Mouse (Mus musculus): ENCODE results near the gene Tcf7l1. TPM values are rescaled to one million over a fixed set of nuclear protein-coding genes. Genes with fewer than 3 reads are reported as not detected.
A peak's percentile ranks its signal among the peaks of the same experiment; 100 is the strongest.

The Tcf7l1 gene
- total RNA-seq, 1 experiment, result 14.5 TPM

DNA sequence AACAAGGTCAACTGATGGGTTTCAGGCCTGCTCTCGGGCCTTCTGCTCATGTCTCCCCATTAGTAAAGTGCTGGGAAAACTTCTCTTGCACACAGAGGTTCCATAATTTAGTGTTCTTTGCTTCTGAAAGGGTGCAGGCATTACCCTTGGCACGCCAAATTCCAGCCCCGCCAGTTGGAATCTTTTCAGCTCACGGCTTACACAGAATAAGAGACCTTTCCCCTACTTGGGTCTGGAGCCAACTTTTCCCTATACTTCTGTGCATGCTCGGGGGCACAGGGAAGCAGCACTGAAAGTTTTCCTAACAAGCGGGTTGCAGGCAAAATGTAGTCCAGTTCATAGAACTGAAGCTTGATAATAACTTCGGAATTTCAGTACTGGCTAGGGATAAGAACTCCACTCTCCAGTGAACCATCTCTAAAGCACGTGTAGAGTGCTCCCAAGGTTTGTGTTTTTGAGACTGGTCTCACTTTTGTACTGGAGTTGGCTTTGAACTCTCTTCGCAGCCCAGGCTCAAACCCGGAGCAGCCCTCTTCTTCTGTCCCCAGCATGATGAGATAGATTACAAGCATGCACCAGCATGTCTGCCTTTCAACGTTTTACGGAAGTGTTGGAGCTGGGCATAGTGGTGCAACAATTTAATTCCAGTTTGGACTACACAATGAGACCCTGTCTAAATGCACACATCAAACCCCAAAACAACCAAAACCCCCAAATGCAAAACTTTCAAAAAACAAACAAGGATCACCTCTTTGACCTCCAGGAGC, 190.1 kb downstream of the Tcf7l1 start:
- no peak for DNase-seq (ENCODE audit: low read depth, low spot score)
- Histone ChIP-seq H3K4me3 (ENCODE audit: insufficient read depth in 1 of 2, low read depth in 1 of 2, low read length in 2 of 2, poor library complexity in 1 of 2, severe bottlenecking in 1 of 2) (peak overlapping the region; percentile 64 to 89), H3K27ac (ENCODE audit: insufficient read depth, low read depth, low read length, poor library complexity, severe bottlenecking) (no peak overlapping the region), H3K9me3 (ENCODE audit: control insufficient read depth, insufficient read depth, low read depth, low read length) (no peaks in the 10 kb centered on the region), H3K36me3 (ENCODE audit: control insufficient read depth, insufficient read depth, low read length, poor library complexity, severe bottlenecking) (no peaks in the 10 kb centered on the region), H3K9ac (ENCODE audit: insufficient read depth, low read depth, low read length, poor library complexity, severe bottlenecking) (peak overlapping the region; percentile 81), H3K4me1 (ENCODE audit: control insufficient read depth in 2 of 2, insufficient read depth in 2 of 2, low read length in 2 of 2, poor library complexity in 1 of 2) (peaks cover 0 to 2% of the 10 kb centered on the region in 2 experiments; a peak in 1 of 4 replicates)
- TF ChIP-seq ZNF384 (IDR thresholded peaks at IDR 0.05; ENCODE audit: low read depth, low read length) (no peak), ZC3H11A (IDR thresholded peaks at IDR 0.05; ENCODE audit: borderline replicate concordance, low read depth, low read length) (no peak), MAFK (IDR thresholded peaks at IDR 0.05; ENCODE audit: insufficient read depth, low read depth, low read length) (no peak), HCFC1 (IDR thresholded peaks at IDR 0.05; ENCODE audit: borderline replicate concordance, insufficient read depth, low read length) (no peak), CHD2 (IDR thresholded peaks at IDR 0.05; ENCODE audit: low read depth, low read length) (no peak)
- in situ Hi-C loops (cut with MboI; ENCODE audit: low sequenced_read_pairs in 2 of 2, unreplicated experiment in 2 of 2), result no loop called here

DNA sequence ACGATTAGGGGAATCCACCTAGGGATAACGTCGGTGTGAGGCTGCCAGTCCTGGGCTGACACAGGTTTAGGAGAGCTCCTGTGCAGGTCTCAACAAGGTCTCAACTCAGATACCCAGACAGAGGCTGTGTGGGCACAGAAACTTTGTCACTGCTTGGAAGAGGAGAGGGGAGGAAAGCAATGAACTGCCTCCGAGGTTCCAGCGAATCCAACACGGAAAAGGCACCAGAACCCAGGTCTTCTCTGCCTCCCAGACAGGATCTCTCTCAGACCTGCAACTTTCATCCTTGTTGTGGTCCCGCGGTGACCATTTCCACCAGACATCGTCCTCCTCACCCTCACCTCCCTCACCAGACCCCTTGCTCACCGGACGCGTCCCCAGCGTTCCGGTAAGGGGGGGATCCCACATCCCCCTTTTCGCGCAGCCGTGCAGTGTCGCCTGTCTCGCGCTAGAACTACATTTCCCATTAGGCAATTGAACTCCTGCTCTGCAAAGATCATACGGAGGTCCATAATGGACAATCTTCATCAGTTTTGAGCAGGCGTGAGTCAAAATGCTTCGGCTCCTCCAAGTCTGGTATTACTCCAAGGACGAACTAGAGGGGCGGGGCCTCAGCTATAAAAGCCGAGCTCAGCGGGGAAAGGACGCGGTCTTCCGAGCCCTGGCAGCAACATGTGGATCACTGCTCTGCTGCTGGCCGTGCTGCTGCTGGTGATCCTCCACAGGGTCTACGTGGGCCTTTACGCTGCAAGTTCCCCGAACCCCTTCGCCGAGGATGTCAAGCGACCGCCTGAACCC, 190.9 kb downstream of the Tcf7l1 start, which contains the start of the genes Elmod3 and Retsat:
Gene Elmod3, minus strand, starts transcription at position 458 of the 798 bp plus-strand sequence.
Gene Retsat, plus strand, starts transcription at position 520 of the 798 bp plus-strand sequence.
- Histone ChIP-seq H3K9ac (ENCODE audit: insufficient read depth, low read depth, low read length, poor library complexity, severe bottlenecking) (peak within 1 kb of the TSS; percentile 81), H3K36me3 (ENCODE audit: control insufficient read depth, insufficient read depth, low read length, poor library complexity, severe bottlenecking) (no peaks in the 10 kb centered on the region), H3K27ac (ENCODE audit: insufficient read depth, low read depth, low read length, poor library complexity, severe bottlenecking) (no peak within 1 kb of the TSS), H3K4me3 (ENCODE audit: insufficient read depth in 1 of 2, low read depth in 1 of 2, low read length in 2 of 2, poor library complexity in 1 of 2, severe bottlenecking in 1 of 2) (peak within 1 kb of the TSS; percentile 64 to 89), H3K9me3 (ENCODE audit: control insufficient read depth, insufficient read depth, low read depth, low read length) (no peaks in the 10 kb centered on the region), H3K4me1 (ENCODE audit: control insufficient read depth in 2 of 2, insufficient read depth in 2 of 2, low read length in 2 of 2, poor library complexity in 1 of 2) (peaks cover 0 to 2% of the 10 kb centered on the region in 2 experiments; a peak in 1 of 4 replicates)
- DNase-seq (ENCODE audit: low read depth, low spot score), result peak; percentile 95
- in situ Hi-C loops (cut with MboI; ENCODE audit: low sequenced_read_pairs in 2 of 2, unreplicated experiment in 2 of 2), result no loop called here
- no peak for TF ChIP-seq ZNF384 (IDR thresholded peaks at IDR 0.05; ENCODE audit: low read depth, low read length)
- TF ChIP-seq MAFK (IDR thresholded peaks at IDR 0.05; ENCODE audit: insufficient read depth, low read depth, low read length), result no peak
- TF ChIP-seq HCFC1 (IDR thresholded peaks at IDR 0.05; ENCODE audit: borderline replicate concordance, insufficient read depth, low read length), result peak; percentile 99
- TF ChIP-seq CHD2 (IDR thresholded peaks at IDR 0.05; ENCODE audit: low read depth, low read length), result no peak
- no peak for TF ChIP-seq ZC3H11A (IDR thresholded peaks at IDR 0.05; ENCODE audit: borderline replicate concordance, low read depth, low read length)

DNA sequence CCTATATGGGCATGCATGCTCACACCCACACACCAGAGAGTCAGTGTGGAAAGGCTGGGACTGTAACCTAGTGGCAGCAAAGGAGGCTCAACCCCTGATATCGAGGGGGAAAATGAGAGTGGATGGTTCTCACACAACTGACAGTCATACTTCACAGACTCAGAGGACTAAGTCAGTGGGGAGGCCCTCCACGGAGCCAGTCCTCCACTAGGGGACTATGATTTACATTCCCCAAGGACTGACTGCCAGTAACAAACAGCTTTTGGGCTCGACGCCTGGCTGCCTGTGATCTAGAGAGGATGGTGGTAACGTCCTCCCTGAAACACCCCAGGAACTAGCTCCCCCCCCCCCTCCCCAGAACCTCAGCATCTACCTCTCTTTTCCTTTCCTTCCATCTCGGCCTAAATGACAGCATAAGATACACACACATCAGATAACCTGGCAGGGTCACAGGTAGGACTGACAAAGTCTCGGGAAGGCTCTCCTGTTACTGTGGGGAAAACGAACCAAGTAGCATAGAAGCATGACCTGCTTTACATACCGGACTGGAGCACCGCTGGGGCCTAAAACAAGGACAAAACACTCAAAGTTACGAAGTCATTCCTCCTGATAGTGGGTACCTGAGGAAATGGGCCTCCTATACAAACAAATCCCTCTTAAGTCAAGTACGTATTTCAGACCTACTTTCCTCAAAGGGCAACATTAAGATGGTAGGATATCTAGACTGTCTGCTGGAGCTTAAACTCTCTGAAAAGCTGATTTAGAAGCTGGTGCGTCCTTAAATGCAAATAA, 191.8 kb downstream of the Tcf7l1 start:
- no peak overlapping the region for H3K27ac ChIP-seq (ENCODE audit: insufficient read depth, low read depth, low read length, poor library complexity, severe bottlenecking)
- no peaks in the 10 kb centered on the region for H3K36me3 ChIP-seq (ENCODE audit: control insufficient read depth, insufficient read depth, low read length, poor library complexity, severe bottlenecking)
- in situ Hi-C loops (cut with MboI; ENCODE audit: low sequenced_read_pairs in 2 of 2, unreplicated experiment in 2 of 2), result no loop called here
- peak overlapping the region; percentile 64 to 89; a peak in 3 of 4 replicates for H3K4me3 ChIP-seq (ENCODE audit: insufficient read depth in 1 of 2, low read depth in 1 of 2, low read length in 2 of 2, poor library complexity in 1 of 2, severe bottlenecking in 1 of 2)
- no peak for DNase-seq (ENCODE audit: low read depth, low spot score)
- peak overlapping the region; percentile 36; the same call in 1 of the 2 replicates for H3K9ac ChIP-seq (ENCODE audit: insufficient read depth, low read depth, low read length, poor library complexity, severe bottlenecking)
- peaks cover 0 to 2% of the 10 kb centered on the region in 2 experiments; a peak in 1 of 4 replicates for H3K4me1 ChIP-seq (ENCODE audit: control insufficient read depth in 2 of 2, insufficient read depth in 2 of 2, low read length in 2 of 2, poor library complexity in 1 of 2)
- no peaks in the 10 kb centered on the region for H3K9me3 ChIP-seq (ENCODE audit: control insufficient read depth, insufficient read depth, low read depth, low read length)
- TF ChIP-seq ZNF384 (IDR thresholded peaks at IDR 0.05; ENCODE audit: low read depth, low read length) (no peak), CHD2 (IDR thresholded peaks at IDR 0.05; ENCODE audit: low read depth, low read length) (no peak), HCFC1 (IDR thresholded peaks at IDR 0.05; ENCODE audit: borderline replicate concordance, insufficient read depth, low read length) (no peak), ZC3H11A (IDR thresholded peaks at IDR 0.05; ENCODE audit: borderline replicate concordance, low read depth, low read length) (no peak), MAFK (IDR thresholded peaks at IDR 0.05; ENCODE audit: insufficient read depth, low read depth, low read length) (no peak)

DNA sequence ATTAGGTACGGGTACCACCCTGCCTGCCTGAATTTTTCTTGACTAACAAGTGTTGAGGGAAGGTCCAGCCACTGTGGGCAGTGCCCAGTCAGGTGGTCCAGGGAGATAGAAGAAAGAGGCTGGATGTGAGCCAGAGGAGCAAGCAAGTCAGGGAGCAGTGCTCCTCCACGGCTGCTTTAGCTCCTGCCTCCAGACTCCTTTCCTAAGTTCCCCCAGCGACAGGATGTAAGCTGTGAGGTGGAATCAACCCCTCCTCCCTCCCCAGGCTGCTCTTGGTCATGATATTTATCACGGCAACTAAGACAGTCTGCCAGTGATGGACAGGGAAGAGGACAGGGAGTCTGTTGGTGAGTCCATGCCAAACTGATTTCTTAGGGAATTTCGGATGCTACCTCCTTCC, 195.1 kb downstream of the Tcf7l1 start:
- in situ Hi-C loops (cut with MboI; ENCODE audit: low sequenced_read_pairs in 2 of 2, unreplicated experiment in 2 of 2), result no loop called here
- H3K9me3 ChIP-seq (ENCODE audit: control insufficient read depth, insufficient read depth, low read depth, low read length), result no peaks in the 10 kb centered on the region
- no peak overlapping the region for H3K9ac ChIP-seq (ENCODE audit: insufficient read depth, low read depth, low read length, poor library complexity, severe bottlenecking)
- no peaks in the 10 kb centered on the region for H3K36me3 ChIP-seq (ENCODE audit: control insufficient read depth, insufficient read depth, low read length, poor library complexity, severe bottlenecking)
- TF ChIP-seq HCFC1 (IDR thresholded peaks at IDR 0.05; ENCODE audit: borderline replicate concordance, insufficient read depth, low read length) (no peak), ZNF384 (IDR thresholded peaks at IDR 0.05; ENCODE audit: low read depth, low read length) (no peak), ZC3H11A (IDR thresholded peaks at IDR 0.05; ENCODE audit: borderline replicate concordance, low read depth, low read length) (no peak), CHD2 (IDR thresholded peaks at IDR 0.05; ENCODE audit: low read depth, low read length) (no peak), MAFK (IDR thresholded peaks at IDR 0.05; ENCODE audit: insufficient read depth, low read depth, low read length) (no peak)
- H3K4me1 ChIP-seq (ENCODE audit: control insufficient read depth in 2 of 2, insufficient read depth in 2 of 2, low read length in 2 of 2, poor library complexity in 1 of 2), result no peaks in the 10 kb centered on the region; a peak in 1 of 4 replicates
- no peak overlapping the region for H3K27ac ChIP-seq (ENCODE audit: insufficient read depth, low read depth, low read length, poor library complexity, severe bottlenecking)
- DNase-seq (ENCODE audit: low read depth, low spot score), result no peak
- H3K4me3 ChIP-seq (ENCODE audit: insufficient read depth in 1 of 2, low read depth in 1 of 2, low read length in 2 of 2, poor library complexity in 1 of 2, severe bottlenecking in 1 of 2), result no peak overlapping the region
